Mouse (Mus musculus): ENCODE data around the gene Rps6.
A peak's percentile ranks its signal among the peaks of the same experiment; 100 is the strongest.

Rps6 gene

GRCm38 (mm10) chr4:86857113-86858069, at the start of gene Rps6:
Gene Rps6, minus strand, starts transcription at chr4:86857412.
- DNase-seq (ENCODE audit: low spot score), result peak; percentile 90

DNA sequence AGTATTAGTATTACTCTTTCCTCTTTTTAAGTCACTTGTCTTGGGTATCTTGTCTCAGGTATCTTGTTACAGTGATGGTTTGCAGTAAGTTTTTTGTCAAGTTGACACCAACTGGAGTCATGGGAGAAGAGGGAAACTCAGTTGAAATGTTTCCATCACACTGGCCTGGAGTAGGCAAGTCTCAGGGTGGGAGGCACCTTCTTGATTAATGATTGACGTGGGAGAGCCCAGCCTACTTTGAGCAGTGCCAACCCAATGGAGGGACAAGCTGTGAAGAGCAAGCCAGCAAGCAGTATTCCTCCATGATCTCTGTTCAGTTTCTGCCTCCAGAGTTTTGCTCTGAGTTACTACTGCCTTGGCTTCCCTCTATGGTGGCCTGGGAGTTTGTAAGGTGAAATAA, 48.7 kb upstream of the Rps6 start:
- no peak for DNase-seq (ENCODE audit: low spot score)

DNA sequence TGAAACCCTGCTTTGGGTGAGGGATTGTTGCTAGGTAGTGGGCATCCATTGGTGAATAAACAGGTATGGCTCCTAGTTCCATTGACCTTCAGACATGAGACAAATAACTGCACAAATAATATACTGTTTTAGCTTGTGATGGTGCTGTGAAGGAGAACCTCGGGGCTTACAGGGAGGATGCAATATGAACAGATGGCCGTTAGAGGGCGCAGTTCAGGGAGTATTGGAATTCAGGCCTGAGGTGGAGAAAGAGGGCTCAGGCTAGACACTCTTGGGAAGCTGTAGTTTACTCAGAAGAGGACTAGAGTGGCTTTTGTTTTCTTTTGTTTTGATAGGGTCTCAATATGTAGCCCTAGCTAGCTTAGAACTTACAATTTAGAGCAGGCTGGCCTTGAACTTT, 47.8 kb upstream of the Rps6 start:
- DNase-seq (ENCODE audit: low spot score), result no peak

DNA sequence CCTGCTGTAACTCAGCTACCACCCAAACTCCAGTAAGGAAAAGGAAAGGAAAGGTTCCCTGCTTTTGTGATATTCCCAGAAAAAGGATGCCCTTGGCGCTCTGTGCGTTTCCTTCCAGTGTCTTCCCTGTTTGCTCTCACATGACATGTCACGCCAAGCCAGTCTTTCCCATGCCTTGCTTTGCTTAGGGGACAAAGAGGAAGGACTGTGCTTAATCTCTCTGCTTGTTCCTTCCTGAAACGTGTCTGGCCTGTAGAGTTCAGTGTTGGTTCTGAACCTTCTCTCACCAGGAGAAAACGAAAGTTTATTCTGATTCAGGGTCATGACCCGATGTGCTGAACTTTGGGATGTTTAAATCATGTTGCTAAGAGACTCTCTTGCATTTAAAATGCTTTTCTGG, 45.1 kb upstream of the Rps6 start:
- DNase-seq (ENCODE audit: low spot score), result no peak

DNA sequence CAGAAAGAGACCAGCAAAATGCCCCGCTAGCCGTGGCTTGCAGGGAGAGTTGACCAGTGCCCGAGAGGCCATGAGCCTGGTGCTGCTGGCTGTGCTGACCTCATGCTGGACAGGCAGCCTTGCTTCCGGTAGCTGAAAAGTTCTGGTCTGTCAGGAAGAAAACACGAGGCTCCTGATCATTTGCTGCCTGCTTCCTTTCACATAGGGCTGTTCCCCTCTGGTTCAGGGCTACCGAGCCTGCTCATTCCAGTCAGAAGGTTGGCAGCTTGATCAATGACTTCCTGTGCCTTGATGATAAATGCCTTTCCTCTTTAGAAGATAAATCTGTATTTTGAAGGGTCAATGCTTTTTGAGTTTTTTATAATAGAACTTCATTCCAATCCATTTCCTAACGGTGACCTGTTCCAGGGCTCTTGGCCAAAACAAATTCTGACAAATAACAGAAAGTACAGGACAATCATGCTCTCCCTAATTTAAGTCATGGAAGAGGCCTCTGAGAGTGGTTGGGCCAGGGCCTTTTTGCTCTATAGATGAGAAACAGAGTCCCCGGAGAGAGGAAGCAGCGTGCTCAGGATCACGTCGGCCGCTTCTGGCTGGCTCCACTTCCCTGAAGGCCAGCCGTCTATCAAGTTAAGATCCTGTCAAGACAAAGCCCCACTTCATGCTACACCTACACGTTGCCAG, 41.7 kb upstream of the Rps6 start:
- DNase-seq (ENCODE audit: low spot score), result no peak

DNA sequence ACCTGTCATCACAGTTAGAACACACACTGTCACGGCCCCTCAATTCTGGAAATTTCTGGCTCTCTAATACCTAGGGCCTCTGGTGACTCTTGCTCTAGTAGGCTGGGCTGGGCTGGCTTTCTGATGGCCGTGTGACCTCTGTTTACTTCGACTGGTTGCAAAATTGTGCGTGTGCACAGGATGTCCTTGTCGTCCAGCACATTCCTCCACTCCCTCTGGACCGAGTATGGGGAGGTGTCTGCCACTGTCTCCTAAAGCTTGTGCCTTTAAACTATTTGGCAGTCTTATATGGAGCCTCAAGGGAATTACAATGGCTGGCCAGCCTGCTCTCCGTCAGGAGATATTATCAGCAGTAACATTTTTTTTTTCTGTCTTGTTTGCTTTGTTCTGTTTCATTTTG, 40.2 kb upstream of the Rps6 start:
- no peak for DNase-seq (ENCODE audit: low spot score)

DNA sequence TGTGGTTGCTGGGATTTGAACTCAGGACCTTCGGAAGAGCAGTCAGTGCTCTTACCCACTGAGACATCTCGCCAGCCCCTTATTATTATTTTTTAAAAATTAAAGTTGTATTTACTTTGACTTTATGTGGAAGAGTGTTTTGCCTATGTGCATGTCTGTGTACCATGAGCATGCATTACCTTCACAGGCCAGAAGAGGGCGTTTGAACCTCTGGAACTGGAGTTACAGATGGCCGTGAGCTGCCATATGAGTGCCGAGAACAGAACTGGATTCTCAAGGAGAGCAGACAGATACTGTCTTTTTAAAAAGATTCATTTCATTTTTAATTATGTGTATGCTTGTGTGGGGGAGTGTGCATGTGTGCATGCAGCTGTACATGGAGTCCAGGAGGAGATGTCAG, 30.7 kb upstream of the Rps6 start:
- DNase-seq (ENCODE audit: low spot score), result no peak

GRCm38 (mm10) chr4:86886160-86886878, 29.1 kb upstream of the Rps6 start:
- peak; percentile 35 for DNase-seq (ENCODE audit: low spot score)

DNA sequence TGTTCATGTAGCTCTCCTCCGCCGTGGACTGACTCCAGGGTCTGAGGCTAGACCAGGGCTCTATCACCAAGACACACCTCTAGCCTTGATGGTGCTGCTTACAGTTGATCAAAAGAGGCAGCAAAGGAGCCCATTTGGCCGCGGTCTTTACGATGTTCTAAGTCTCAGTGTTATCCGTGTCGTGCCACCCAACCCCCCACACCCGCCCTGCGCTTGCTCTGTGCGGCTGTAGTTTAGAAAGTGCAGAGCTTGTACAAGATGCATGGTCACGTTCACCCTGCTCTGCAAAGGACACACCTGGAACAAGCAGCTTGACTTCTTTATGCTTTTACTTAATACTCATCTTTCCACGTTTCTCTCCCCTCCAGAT, 28.6 kb upstream of the Rps6 start:
- DNase-seq (ENCODE audit: low spot score), result peak; percentile 8

- peak; percentile 14 for DNase-seq (ENCODE audit: low spot score)
Measured at GRCm38 (mm10) chr4:86884945-86885344, 27.7 kb upstream of the Rps6 start.

DNA sequence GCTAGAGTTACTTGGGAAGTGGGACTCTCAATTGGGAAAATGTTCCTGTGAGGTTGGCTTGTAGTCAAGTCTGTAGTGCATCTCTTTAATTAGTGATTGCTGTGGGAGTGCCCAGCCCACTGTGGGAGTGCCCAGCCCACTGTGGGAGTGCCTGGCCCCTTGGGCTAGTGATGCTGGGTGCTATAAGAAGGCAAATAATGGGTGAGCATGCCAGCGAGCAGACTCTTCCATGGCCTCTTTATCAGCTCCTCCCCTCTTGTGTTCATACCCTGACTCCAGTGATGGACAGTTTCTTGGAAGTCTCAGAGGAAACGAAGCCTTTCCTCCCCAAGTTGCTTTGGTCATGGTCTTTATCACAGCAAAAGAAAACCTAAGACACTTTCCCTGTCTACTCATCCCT, 25.2 kb upstream of the Rps6 start:
- no peak for DNase-seq (ENCODE audit: low spot score)

DNA sequence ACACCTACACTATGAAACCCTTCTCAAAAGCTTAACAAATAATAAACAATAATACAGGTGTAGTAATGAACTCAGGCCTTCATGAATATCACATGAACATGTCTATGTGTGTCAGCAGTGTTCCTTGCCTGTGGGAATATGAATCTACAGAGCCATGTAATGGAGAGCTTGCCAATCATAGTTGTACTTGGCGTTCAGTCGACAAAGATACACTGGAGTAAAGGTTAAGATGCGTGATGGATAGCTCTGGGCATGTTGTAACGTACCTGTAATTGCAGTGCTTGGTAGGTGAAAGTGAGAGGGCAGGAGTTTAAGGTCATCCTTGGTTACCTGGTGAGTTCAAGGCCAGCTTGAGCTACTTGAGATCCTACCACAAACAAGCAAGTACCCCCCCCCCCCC, 24.0 kb upstream of the Rps6 start:
- DNase-seq (ENCODE audit: low spot score), result no peak

- DNase-seq (ENCODE audit: low spot score), result no peak
Measured at GRCm38 (mm10) chr4:86879477-86879876, 22.3 kb upstream of the Rps6 start.

DNA sequence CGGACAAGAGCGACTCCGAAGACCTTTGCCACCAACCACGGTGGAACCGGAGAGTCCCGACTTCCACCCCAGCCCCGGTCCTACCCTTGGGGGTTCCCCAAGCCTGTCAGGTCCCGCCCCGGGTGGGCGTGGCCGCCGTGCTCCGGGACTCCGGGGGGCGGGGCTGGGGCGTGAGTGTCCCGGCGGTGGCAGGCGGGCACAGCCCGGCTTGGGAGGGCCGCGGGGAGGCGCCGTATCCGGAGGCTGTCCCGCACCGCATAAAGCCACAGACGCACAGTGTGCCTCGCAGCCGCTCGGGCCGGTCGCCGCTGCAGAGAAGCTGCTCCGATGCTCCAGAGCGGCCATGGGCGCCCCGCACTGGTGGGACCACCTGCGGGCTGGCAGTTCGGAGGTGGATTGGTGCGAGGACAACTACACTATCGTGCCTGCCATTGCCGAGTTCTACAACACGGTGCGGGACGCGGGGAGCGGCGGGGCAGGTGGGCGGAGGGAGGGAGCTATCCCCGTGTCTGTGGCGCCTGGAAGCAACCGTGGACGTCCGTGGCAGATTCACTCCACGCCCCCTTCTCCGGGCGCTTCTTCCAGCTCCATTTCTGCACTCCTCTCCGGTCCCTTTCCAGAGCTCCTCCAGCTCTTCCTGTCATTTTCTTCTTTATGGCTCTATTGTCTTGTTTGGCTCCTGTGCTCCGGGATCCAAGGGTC, 17.1 kb upstream of the Rps6 start, which contains the start of gene Acer2:
Gene Acer2 (plus strand): TSS at position 251 of the 702 bp plus-strand sequence.
- peak; percentile 79 for DNase-seq (ENCODE audit: low spot score)

GRCm38 (mm10) chr4:86873072-86873471, 15.9 kb upstream of the Rps6 start:
- no peak for DNase-seq (ENCODE audit: low spot score)

DNA sequence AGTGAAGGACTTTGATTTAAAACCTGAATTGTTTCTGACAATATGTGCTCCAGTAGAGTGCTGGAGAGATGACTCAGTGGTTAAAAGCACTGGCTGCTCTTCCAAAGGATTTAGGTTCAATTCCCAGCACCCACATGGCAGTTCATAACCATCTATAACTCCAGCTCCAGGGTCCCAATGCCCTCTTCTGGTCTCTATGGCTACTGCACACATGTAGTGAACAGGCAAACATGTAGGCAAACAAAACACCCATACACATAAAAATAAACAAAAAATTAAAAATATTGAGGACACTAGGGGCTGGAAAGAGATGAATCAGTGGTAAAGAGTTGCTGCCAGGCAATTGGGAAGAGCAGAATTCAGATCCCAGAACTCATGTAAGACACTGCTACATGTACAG, 14.8 kb upstream of the Rps6 start:
- no peak for DNase-seq (ENCODE audit: low spot score)

DNA sequence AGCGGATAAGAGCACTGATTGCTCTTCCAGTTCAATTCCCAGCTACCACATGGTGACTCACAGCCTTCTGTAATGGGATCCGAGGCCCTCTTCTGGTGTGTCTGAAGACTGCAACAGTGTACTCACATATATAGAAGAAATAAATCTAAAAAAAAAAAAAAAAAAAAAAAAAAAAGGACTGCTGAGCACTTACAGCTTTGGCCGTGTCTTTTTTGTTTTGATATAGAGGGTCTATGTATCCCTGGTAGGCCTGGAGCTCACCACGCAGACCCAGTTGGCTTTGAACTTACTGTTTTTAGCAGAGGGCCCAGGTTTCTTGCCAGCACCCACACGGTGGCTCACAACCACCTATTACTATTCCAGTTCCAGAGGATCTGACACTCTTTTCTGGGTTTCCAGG, 6.9 kb upstream of the Rps6 start:
- no peak for DNase-seq (ENCODE audit: low spot score)

DNA sequence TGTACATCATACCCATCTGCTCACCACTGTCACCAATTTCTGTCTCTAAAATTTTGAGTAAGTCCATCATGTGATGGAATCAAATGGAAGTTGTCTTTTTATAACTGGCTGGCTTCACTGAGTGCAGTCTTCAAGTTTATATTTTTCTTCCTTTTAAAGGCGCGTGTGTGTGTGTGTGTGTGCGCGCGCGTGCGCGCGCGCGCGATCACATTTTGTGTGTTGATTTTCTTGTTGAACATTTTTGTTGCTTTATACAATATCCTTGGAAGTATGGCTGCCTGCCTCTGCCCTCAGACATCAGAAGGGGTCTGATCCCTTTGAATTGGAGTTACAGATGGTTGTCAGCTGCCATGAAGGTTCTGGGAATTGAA, 843 bp upstream of the Rps6 start:
- no peak for DNase-seq (ENCODE audit: low spot score)

DNA sequence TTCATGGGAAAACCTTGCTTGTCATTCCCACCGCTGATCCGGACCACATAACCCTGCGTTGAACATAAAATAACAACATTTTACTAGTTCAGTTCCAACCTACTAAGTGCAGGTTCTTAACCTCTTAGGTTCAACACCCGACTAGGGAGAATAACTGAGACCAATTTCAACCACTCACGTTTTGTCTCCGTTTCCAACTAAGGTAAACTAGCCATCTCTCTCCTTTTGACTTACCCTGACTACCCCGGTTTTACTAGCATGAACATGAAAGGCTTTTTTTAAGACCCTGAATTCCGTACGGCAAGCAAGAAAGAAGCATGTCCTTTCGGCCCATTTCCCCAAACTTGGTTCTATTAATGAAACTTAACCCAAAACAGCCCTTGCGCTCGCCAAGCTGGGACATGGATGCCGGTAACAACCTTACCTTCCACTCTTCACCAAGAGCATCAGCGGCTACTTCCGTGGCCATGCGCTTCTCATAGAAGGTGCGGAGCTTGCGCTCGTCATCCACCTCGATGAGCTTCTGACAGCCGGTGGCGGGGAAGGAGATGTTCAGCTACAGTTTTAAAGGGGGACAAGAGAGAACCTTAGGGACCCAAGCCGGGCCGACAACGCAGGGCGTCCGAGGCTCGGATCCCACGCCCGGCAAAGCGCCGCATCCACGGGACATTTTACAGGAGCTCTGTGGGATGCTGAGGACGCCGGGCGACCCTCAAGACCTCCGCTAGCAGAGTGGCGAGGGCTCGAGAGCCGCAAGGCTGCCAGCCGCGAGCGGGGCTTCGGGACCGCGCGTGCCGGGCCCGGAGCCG, 704 bp downstream of the Rps6 start:
- DNase-seq (ENCODE audit: low spot score), result no peak

- no peak for DNase-seq (ENCODE audit: low spot score)
Measured at GRCm38 (mm10) chr4:86852813-86853590, 4.2 kb downstream of the Rps6 start.
